Mouse (Mus musculus): ENCODE results near the gene Fndc5. TPM values are rescaled to one million over a fixed set of nuclear protein-coding genes. Genes with fewer than 3 reads are reported as not detected.

Gene Fndc5
- polyA plus RNA-seq, 1 experiment = 0.06 TPM

DNA sequence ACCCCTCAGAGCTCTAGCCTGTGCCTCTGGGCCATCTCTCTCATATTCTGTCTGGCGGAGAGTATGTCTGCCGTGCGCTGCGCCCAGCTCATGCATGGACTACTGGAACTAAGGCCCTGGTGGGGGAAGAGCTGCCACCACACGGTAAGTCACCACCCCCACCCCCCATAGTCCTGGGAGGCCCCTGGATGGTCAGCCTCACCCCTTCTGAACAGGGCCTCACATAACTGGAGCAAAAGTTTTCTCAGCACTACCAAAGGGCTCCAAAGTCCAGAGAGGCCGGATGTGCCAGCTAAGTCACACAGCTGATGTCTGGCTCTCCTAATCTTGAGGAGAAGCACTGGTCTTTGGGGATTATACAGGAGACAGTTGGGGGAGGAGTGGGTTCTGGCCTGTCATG, 26.0 kb upstream of the Fndc5 start:
- Histone ChIP-seq H3K9me3 (ENCODE audit: control insufficient read depth, low read length) (peaks cover 3% of the 10 kb centered on the region; the same call in 1 of the 2 replicates), H3K36me3 (ENCODE audit: control insufficient read depth) (no peaks in the 10 kb centered on the region), H3K4me3 (replicated peaks) (no peak overlapping the region), H3K4me1 (ENCODE audit: control insufficient read depth) (peaks cover 3% of the 10 kb centered on the region), H3K27me3 (ENCODE audit: control insufficient read depth) (peaks cover 42% of the 10 kb centered on the region)
- TF ChIP-seq TAL1 (IDR thresholded peaks at IDR 0.05; ENCODE audit: low read length) (no peak), GATA1 (IDR thresholded peaks at IDR 0.05; ENCODE audit: low read length) (no peak)

- H3K27me3 ChIP-seq (ENCODE audit: control insufficient read depth) = peaks cover 37% of the 10 kb centered on the region
Measured at GRCm38 (mm10) chr4:129111350-129111749, 25.4 kb upstream of the Fndc5 start.

DNA sequence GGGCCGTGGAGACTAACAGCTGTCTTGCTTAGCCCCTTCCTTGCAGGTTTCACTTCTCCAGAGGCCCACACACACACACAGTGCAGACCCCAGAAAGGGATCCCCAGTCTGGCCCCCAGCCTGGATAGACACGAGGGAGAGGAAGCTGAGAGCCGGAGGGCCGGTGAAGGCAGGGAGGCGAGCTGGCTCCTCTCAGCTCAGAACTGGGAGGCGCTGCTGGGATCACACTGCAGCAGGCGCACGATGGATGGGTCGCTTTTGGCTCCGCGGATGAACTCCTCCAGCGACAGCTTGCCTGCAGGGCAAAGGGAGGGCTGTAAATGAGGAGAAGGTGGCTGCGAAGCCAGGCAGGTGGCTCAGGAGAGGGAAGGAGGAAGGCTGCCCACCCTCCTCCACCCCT, 24.6 kb upstream of the Fndc5 start:
- peaks cover 3% of the 10 kb centered on the region; the same call in 1 of the 2 replicates for H3K9me3 ChIP-seq (ENCODE audit: control insufficient read depth, low read length)
- no peak for TF ChIP-seq TAL1 (IDR thresholded peaks at IDR 0.05; ENCODE audit: low read length)
- TF ChIP-seq GATA1 (IDR thresholded peaks at IDR 0.05; ENCODE audit: low read length) = no peak
- H3K4me3 ChIP-seq (replicated peaks) = no peak overlapping the region
- peaks cover 3% of the 10 kb centered on the region for H3K4me1 ChIP-seq (ENCODE audit: control insufficient read depth)
- H3K36me3 ChIP-seq (ENCODE audit: control insufficient read depth) = no peaks in the 10 kb centered on the region
- peaks cover 34% of the 10 kb centered on the region for H3K27me3 ChIP-seq (ENCODE audit: control insufficient read depth)

More at GRCm38 (mm10) chr4:129111350-129111749, 25.4 kb upstream of the Fndc5 start:
- Histone ChIP-seq H3K9me3 (ENCODE audit: control insufficient read depth, low read length) (peaks cover 3% of the 10 kb centered on the region; the same call in 1 of the 2 replicates), H3K36me3 (ENCODE audit: control insufficient read depth) (no peaks in the 10 kb centered on the region), H3K4me1 (ENCODE audit: control insufficient read depth) (peaks cover 3% of the 10 kb centered on the region), H3K4me3 (replicated peaks) (no peak overlapping the region)
- TF ChIP-seq GATA1 (IDR thresholded peaks at IDR 0.05; ENCODE audit: low read length) (no peak), TAL1 (IDR thresholded peaks at IDR 0.05; ENCODE audit: low read length) (no peak)

- TF ChIP-seq TAL1 (IDR thresholded peaks at IDR 0.05; ENCODE audit: low read length) (no peak), GATA1 (IDR thresholded peaks at IDR 0.05; ENCODE audit: low read length) (no peak)
- H3K27me3 ChIP-seq (ENCODE audit: control insufficient read depth) = peaks cover 27% of the 10 kb centered on the region
Measured at GRCm38 (mm10) chr4:129113083-129113988, 23.5 kb upstream of the Fndc5 start.

DNA sequence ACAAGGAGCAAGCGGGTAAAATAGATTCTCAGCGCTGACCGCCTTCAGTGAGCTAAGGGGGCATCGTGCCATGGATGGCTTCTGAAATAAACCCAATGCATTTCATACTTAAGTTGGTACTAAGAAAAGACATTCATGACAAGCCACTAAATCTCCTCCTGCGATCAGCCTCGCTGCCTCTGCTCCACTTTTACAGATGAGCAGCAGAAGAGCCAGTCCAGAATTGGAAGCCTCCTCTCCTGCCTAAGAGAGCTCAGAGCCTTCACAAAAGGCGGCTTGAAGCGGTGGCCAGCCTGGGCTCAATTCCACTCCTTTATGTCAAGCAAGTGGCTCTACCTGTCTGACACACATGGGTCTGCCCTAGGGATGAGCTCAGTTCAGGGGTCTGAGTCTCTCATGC, 20.1 kb upstream of the Fndc5 start:
- TF ChIP-seq TAL1 (IDR thresholded peaks at IDR 0.05; ENCODE audit: low read length) (no peak), GATA1 (IDR thresholded peaks at IDR 0.05; ENCODE audit: low read length) (no peak)
- Histone ChIP-seq H3K27me3 (ENCODE audit: control insufficient read depth) (peaks cover 57% of the 10 kb centered on the region), H3K9me3 (ENCODE audit: control insufficient read depth, low read length) (peaks cover 3% of the 10 kb centered on the region; the same call in 1 of the 2 replicates), H3K4me3 (replicated peaks) (no peak overlapping the region), H3K4me1 (ENCODE audit: control insufficient read depth) (peaks cover 5% of the 10 kb centered on the region), H3K36me3 (ENCODE audit: control insufficient read depth) (no peaks in the 10 kb centered on the region)

More at GRCm38 (mm10) chr4:129113083-129113988, 23.5 kb upstream of the Fndc5 start:
- H3K4me3 ChIP-seq (replicated peaks) = no peak overlapping the region
- peaks cover 3% of the 10 kb centered on the region for H3K4me1 ChIP-seq (ENCODE audit: control insufficient read depth)
- peaks cover 3% of the 10 kb centered on the region; the same call in 1 of the 2 replicates for H3K9me3 ChIP-seq (ENCODE audit: control insufficient read depth, low read length)
- H3K36me3 ChIP-seq (ENCODE audit: control insufficient read depth) = no peaks in the 10 kb centered on the region

GRCm38 (mm10) chr4:129117720-129118510, 18.9 kb upstream of the Fndc5 start:
- Histone ChIP-seq H3K27me3 (ENCODE audit: control insufficient read depth) (peaks cover 69% of the 10 kb centered on the region), H3K4me1 (ENCODE audit: control insufficient read depth) (peaks cover 5% of the 10 kb centered on the region)
- TF ChIP-seq TAL1 (IDR thresholded peaks at IDR 0.05; ENCODE audit: low read length) (no peak), GATA1 (IDR thresholded peaks at IDR 0.05; ENCODE audit: low read length) (no peak)

DNA sequence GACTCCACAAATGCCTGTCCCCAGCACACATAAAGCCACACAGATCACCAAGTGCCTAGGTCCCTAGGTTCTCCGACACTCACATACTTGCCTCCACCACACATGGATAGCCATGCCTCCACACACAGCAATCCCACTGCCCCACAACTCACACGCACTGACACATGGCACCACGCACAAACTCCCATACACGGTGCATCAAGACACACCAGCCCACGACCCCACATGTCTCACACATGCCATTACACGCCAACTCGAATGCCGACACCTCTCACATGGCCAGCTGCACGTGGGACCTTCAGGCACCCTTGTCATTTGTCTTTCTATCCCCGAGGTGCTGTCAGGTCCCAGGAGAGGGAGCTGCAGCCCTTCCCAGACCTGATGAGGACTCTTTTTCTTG, 17.1 kb upstream of the Fndc5 start:
- TF ChIP-seq TAL1 (IDR thresholded peaks at IDR 0.05; ENCODE audit: low read length) (no peak), GATA1 (IDR thresholded peaks at IDR 0.05; ENCODE audit: low read length) (no peak)
- Histone ChIP-seq H3K9me3 (ENCODE audit: control insufficient read depth, low read length) (no peaks in the 10 kb centered on the region), H3K36me3 (ENCODE audit: control insufficient read depth) (no peaks in the 10 kb centered on the region), H3K4me3 (replicated peaks) (no peak overlapping the region), H3K4me1 (ENCODE audit: control insufficient read depth) (peaks cover 2% of the 10 kb centered on the region; the same call in 1 of the 2 replicates), H3K27me3 (ENCODE audit: control insufficient read depth) (peaks cover 72% of the 10 kb centered on the region)

More at GRCm38 (mm10) chr4:129117720-129118510, 18.9 kb upstream of the Fndc5 start:
- H3K9me3 ChIP-seq (ENCODE audit: control insufficient read depth, low read length) = peaks cover 2% of the 10 kb centered on the region; the same call in 1 of the 2 replicates
- no peaks in the 10 kb centered on the region for H3K36me3 ChIP-seq (ENCODE audit: control insufficient read depth)
- H3K4me3 ChIP-seq (replicated peaks) = no peak overlapping the region

DNA sequence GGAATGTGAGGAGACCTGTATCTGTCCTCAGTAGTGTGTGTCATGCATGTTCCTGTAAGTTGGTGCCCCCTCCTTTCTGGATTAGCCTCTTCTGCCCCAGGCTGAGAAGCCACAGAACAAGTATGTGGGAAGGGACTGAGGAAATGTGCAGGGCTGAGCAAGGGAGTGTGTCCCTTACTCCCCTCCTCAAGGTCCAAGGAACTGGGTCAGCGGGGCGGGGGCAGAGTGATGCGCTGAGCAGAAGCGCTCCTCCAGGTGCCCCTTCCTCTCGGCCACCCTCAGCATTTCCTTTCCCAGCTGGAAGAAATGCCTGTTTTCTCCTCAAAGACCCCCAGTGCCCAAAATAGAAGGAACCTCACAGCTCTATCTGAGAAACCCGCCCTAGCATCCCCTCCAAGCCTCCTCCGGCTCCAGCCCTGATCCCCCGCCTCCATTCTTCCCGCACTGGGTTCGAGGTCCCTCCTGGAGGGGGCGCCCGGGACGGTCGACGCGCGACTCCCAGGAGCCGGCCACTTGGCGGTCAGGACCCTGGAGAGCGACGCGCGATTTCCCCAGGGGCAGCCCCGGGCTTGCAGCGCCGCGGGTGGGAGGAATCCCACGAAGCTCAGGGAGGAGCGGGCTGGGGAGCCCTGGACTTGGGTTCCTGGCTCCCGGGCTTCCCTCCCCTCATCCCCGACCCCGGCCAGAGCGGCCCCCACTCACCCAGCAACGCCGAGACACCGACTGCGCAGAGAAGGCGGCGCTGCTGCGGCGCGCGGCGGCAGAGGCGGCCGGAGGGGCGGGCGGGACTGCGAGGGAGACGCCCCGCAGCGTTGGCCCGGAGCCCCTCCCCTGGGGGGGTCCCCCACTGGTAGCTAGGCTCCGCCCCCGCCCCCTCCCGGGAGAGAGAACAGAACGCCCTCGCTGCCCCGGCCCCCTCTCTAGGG, 16.0 kb upstream of the Fndc5 start:
- no peaks in the 10 kb centered on the region for H3K36me3 ChIP-seq (ENCODE audit: control insufficient read depth)
- TF ChIP-seq GATA1 (IDR thresholded peaks at IDR 0.05; ENCODE audit: low read length) (no peak), TAL1 (IDR thresholded peaks at IDR 0.05; ENCODE audit: low read length) (no peak)
- peaks cover 76% of the 10 kb centered on the region for H3K27me3 ChIP-seq (ENCODE audit: control insufficient read depth)
- no peak overlapping the region for H3K4me3 ChIP-seq (replicated peaks)
- no peaks in the 10 kb centered on the region for H3K9me3 ChIP-seq (ENCODE audit: control insufficient read depth, low read length)
- peaks cover 13% of the 10 kb centered on the region for H3K4me1 ChIP-seq (ENCODE audit: control insufficient read depth)
